Mouse (Mus musculus) lung, adult 2 months (tissue): ENCODE measurements around the gene Caprin2.

ENCODE experiments used
- CTCF ChIP-seq: fragments of 200-500 bp; IDR thresholded peaks from 2 replicates; pipeline ENCODE4 v1.5.1; 2011; ENCODE audit warnings: mild to moderate bottlenecking, low read length, control low read depth; ENCODE audit not compliant: insufficient read depth
- POLR2A ChIP-seq: fragments of 200-500 bp; IDR thresholded peaks from 2 replicates; pipeline ENCODE4 v1.6.1; 2011; ENCODE audit warnings: low read depth, mild to moderate bottlenecking, control low read depth, low read length, borderline replicate concordance; ENCODE audit errors: extremely low read depth

DNA sequence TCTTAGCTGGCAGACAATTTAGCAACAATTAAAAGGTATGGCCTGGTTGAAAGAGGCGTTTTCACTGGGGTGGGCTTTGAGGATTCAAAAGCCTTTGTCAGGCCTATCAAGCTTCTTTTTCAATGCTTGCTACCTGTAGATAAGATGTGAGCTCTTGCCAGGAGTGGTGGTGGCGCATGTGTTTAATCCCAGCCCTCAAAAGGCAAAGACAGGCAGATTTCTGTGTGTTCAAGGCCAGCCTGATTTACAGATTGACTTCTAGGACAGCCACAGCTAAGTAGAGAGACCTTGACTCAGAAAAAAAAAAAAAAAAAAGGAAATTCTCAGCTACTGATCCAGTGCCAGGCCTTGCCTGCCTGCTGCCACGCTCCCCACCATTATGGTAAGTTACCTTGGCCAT lies 6.7 kb upstream of the Caprin2 start:
- TF ChIP-seq POLR2A (no peak), CTCF (no peak)
